Mouse (Mus musculus) embryonic fibroblast, embryonic 13.5 days (primary cell): Measurements from ENCODE around the gene Gli3.

Source experiments
- CTCF ChIP-seq: IDR thresholded peaks from 2 replicates; pipeline ENCODE4 v1.5.1; 2011; ENCODE audit warnings: mild to moderate bottlenecking, control low read depth, low read length, moderate library complexity, borderline replicate concordance; ENCODE audit not compliant: insufficient read depth
- POLR2A ChIP-seq: IDR thresholded peaks from 2 replicates; pipeline ENCODE4 v1.6.1; 2011; ENCODE audit warnings: low read depth, mild to moderate bottlenecking, control low read depth, low read length, moderate library complexity

GRCm38 (mm10) chr13:15531568-15531967 is 68.5 kb downstream of the Gli3 start:
- no peak for TF ChIP-seq CTCF
- no peak for TF ChIP-seq POLR2A
